Mouse (Mus musculus) liver, embryonic 14.5 days (tissue): Measurements from ENCODE around the gene Trpm5. TPM values are rescaled to one million over a fixed set of nuclear protein-coding genes. Genes with fewer than 3 reads are reported as not detected.

Experiments used
- ATAC-seq: fragments of 200-750 bp; cut with Nextera tagmentation; 2 replicates; pipeline ENCODE4 v1.8.0; 2017; ENCODE audit warnings: moderate number of reproducible peaks, mild to moderate bottlenecking, moderate library complexity; ENCODE audit not compliant: insufficient read depth
- DNase-seq, 3 experiments: peaks; one replicate each; pipeline ENCODE4 v3.0.0-alpha.2; 2012 to 2013; ENCODE audit warnings: low read depth in 3 of 3, low spot score in 3 of 3
- H3K27ac ChIP-seq: fragments of 300-500 bp; sonication (generic); 2 replicates; pipeline ENCODE4 v1.5.1; 2014; ENCODE audit warnings: moderate library complexity, mild to moderate bottlenecking, control low read depth, inconsistent platforms
- H3K27me3 ChIP-seq: fragments of 300-500 bp; sonication (generic); 2 replicates; pipeline ENCODE4 v1.6.1; 2014; ENCODE audit warnings: mild to moderate bottlenecking, low read length, moderate library complexity; ENCODE audit not compliant: control insufficient read depth, insufficient read depth
- H3K36me3 ChIP-seq: fragments of 300-500 bp; sonication (generic); replicated peaks from 2 replicates; pipeline ENCODE4 v1.6.1; 2014; ENCODE audit warnings: low read depth; ENCODE audit not compliant: control insufficient read depth, insufficient read depth
- H3K4me1 ChIP-seq, 2 experiments: fragments of 200-500 bp in 1 of 2; fragments of 300-500 bp in 1 of 2; sonication (generic) in 1 of 2; replicated peaks; 2 replicates each; pipeline ENCODE4 v1.6.1; 2012 to 2014; ENCODE audit warnings: antibody characterized with exemption in 1 of 2, inconsistent platforms in 1 of 2, low read length in 1 of 2; ENCODE audit not compliant: control insufficient read depth in 2 of 2, insufficient read depth in 2 of 2
- H3K4me2 ChIP-seq: fragments of 300-500 bp; sonication (generic); 2 replicates; pipeline ENCODE4 v1.6.1; 2014; ENCODE audit warnings: low read depth, mild to moderate bottlenecking, control low read depth, moderate library complexity
- H3K4me3 ChIP-seq, 2 experiments: fragments of 200-500 bp in 1 of 2; fragments of 300-500 bp in 1 of 2; sonication (generic) in 1 of 2; 2 replicates each; pipeline ENCODE4 v1.5.1; 2012 to 2014; ENCODE audit warnings: low read depth in 2 of 2, low read length in 2 of 2, mild to moderate bottlenecking in 2 of 2, control low read depth in 1 of 2, inconsistent platforms in 1 of 2, moderate library complexity in 1 of 2; ENCODE audit not compliant: insufficient read depth in 1 of 2
- H3K9ac ChIP-seq: fragments of 300-500 bp; sonication (generic); replicated peaks from 2 replicates; pipeline ENCODE4 v1.6.1; 2014; ENCODE audit warnings: mild to moderate bottlenecking, control low read depth, moderate library complexity
- H3K9me3 ChIP-seq: fragments of 300-500 bp; sonication (generic); 2 replicates; pipeline ENCODE4 v1.6.1; 2016; ENCODE audit warnings: low read length, mixed read lengths; ENCODE audit not compliant: control insufficient read depth
- CTCF ChIP-seq: IDR thresholded peaks from 2 replicates; pipeline ENCODE4 v1.5.1; 2016; ENCODE audit warnings: antibody characterized with exemption, low read depth, control low read depth
- EP300 ChIP-seq: IDR thresholded peaks from 2 replicates; pipeline ENCODE4 v1.6.1; 2016; ENCODE audit warnings: antibody characterized with exemption, low read depth
- WGBS: fragments of 180-500 bp; shearing (Covaris S2); extraction: QIAGEN DNeasy Blood & Tissue Kit; methylation state at CpG from one replicate; pipeline ENCODE4 v1.1.7; 2014; ENCODE audit not compliant: insufficient replicate concordance; 5-methylcytosine and 5-hydroxymethylcytosine counted together
- polyA plus RNA-seq, 2 experiments: library from polyadenylated mRNA; depleted of rRNA in 1 of 2; stranded (reverse) in 1 of 2; unstranded in 1 of 2; fragments of >200 nt; fragmentation: Nextera tagmentation in 1 of 2; extraction: Ambion mirVana in 1 of 2; gene quantifications; 2 replicates each; pipeline versions ENCODE4 v1.2.1 to v1.2.3; 2012 to 2014

Trpm5 gene
- polyA plus RNA-seq (2012; rRNA removed) (0.43 and 0.54 TPM in 2 replicates), polyA plus RNA-seq (2014; fragmentation: Nextera tagmentation; extraction: Ambion mirVana) (0.34 and 0.87 TPM in 2 replicates)

- DNase-seq (no peak), ATAC-seq (no peak)
- Histone ChIP-seq H3K9ac (no peak within 1 kb of the TSS), H3K4me2 (no peak within 1 kb of the TSS), H3K36me3 (no peaks in the 10 kb centered on the region), H3K27ac (no peak within 1 kb of the TSS), H3K9me3 (no peaks in the 10 kb centered on the region), H3K4me1 (no peaks in the 10 kb centered on the region), H3K27me3 (no peaks in the 10 kb centered on the region; the same call in 1 of the 2 replicates), H3K4me3 (no peak within 1 kb of the TSS)
- TF ChIP-seq EP300 (no peak), CTCF (peak; percentile 86)
- 33% methylated on average over 10 of the region's 10 CpGs for WGBS
Measured at GRCm38 (mm10) chr7:143094592-143095553, at the start of gene Trpm5. Trpm5 (minus strand) TSS chr7:143094642.

GRCm38 (mm10) chr7:143142680-143143079 is 48.2 kb upstream of the Trpm5 start:
- 79% methylated on average over 2 of the region's 2 CpGs for WGBS
- Histone ChIP-seq H3K4me1 (peaks cover 0 to 5% of the 10 kb centered on the region in 2 experiments; a peak in 1 of 4 replicates), H3K36me3 (no peaks in the 10 kb centered on the region), H3K4me2 (no peak overlapping the region), H3K27me3 (no peaks in the 10 kb centered on the region), H3K4me3 (no peak overlapping the region), H3K27ac (no peak overlapping the region), H3K9ac (no peak overlapping the region), H3K9me3 (no peaks in the 10 kb centered on the region)
- no peak for ATAC-seq
- no peak for DNase-seq
- TF ChIP-seq EP300, result no peak
- TF ChIP-seq CTCF, result no peak

- Histone ChIP-seq H3K4me3 (no peak overlapping the region), H3K27me3 (no peaks in the 10 kb centered on the region), H3K9me3 (no peaks in the 10 kb centered on the region), H3K27ac (no peak overlapping the region), H3K9ac (no peak overlapping the region), H3K4me2 (no peak overlapping the region), H3K36me3 (no peaks in the 10 kb centered on the region), H3K4me1 (peaks cover 0 to 5% of the 10 kb centered on the region in 2 experiments; a peak in 1 of 4 replicates)
- 27% methylated on average over 4 of the region's 4 CpGs for WGBS
- ATAC-seq (no peak), DNase-seq (no peak)
- TF ChIP-seq CTCF, result no peak
- no peak for TF ChIP-seq EP300
Measured at GRCm38 (mm10) chr7:143139932-143140331, 45.5 kb upstream of the Trpm5 start.

GRCm38 (mm10) chr7:143138789-143139188 is 44.3 kb upstream of the Trpm5 start:
- Histone ChIP-seq H3K9ac (no peak overlapping the region), H3K27me3 (no peaks in the 10 kb centered on the region), H3K36me3 (no peaks in the 10 kb centered on the region), H3K4me2 (no peak overlapping the region), H3K4me1 (peaks cover 0 to 5% of the 10 kb centered on the region in 2 experiments; a peak in 1 of 4 replicates), H3K27ac (no peak overlapping the region), H3K9me3 (no peaks in the 10 kb centered on the region), H3K4me3 (no peak overlapping the region)
- DNase-seq (no peak), ATAC-seq (no peak)
- 30% methylated on average over 1 of the region's 1 CpGs for WGBS
- TF ChIP-seq EP300 (no peak), CTCF (peak; percentile 74)

GRCm38 (mm10) chr7:143136561-143136960 is 42.1 kb upstream of the Trpm5 start:
- H3K36me3 ChIP-seq, result no peaks in the 10 kb centered on the region
- no peak overlapping the region for H3K4me2 ChIP-seq
- no peak for DNase-seq
- 27% methylated on average over 5 of the region's 5 CpGs for WGBS
- TF ChIP-seq CTCF (no peak), EP300 (no peak)
- no peaks in the 10 kb centered on the region for H3K27me3 ChIP-seq
- no peaks in the 10 kb centered on the region for H3K9me3 ChIP-seq
- no peak overlapping the region for H3K27ac ChIP-seq
- H3K4me3 ChIP-seq, result no peak overlapping the region
- H3K9ac ChIP-seq, result no peak overlapping the region
- H3K4me1 ChIP-seq, result peaks cover 0 to 5% of the 10 kb centered on the region in 2 experiments; a peak in 1 of 4 replicates
- ATAC-seq, result no peak
